Mouse (Mus musculus) kidney, embryonic 15.5 days (tissue): Measurements from ENCODE around the gene Pim3. TPM values are rescaled to one million over a fixed set of nuclear protein-coding genes. Genes with fewer than 3 reads are reported as not detected.

Experiments used
- ATAC-seq: fragments of 200-750 bp; cut with Nextera tagmentation; replicated peaks from 2 replicates; pipeline ENCODE4 v1.8.0; 2017; ENCODE audit warnings: moderate TSS enrichment; ENCODE audit not compliant: low FRiP score
- H3K27ac ChIP-seq: fragments of 300-500 bp; sonication (generic); 2 replicates; pipeline ENCODE4 v1.5.1; 2015; ENCODE audit warnings: mild to moderate bottlenecking, inconsistent platforms
- H3K27me3 ChIP-seq: fragments of 300-500 bp; sonication (generic); 2 replicates; pipeline ENCODE4 v1.6.1; 2015; ENCODE audit warnings: inconsistent platforms
- H3K36me3 ChIP-seq: fragments of 300-500 bp; sonication (generic); 2 replicates; pipeline ENCODE4 v1.6.1; 2015; ENCODE audit warnings: inconsistent platforms
- H3K4me1 ChIP-seq: fragments of 300-500 bp; sonication (generic); 2 replicates; pipeline ENCODE4 v1.6.1; 2015; ENCODE audit warnings: inconsistent platforms
- H3K4me2 ChIP-seq: fragments of 300-500 bp; sonication (generic); 2 replicates; pipeline ENCODE4 v1.6.1; 2015; ENCODE audit warnings: moderate library complexity, mild to moderate bottlenecking, inconsistent platforms
- H3K4me3 ChIP-seq: fragments of 300-500 bp; sonication (generic); replicated peaks from 2 replicates; pipeline ENCODE4 v1.5.1; 2015; ENCODE audit warnings: mild to moderate bottlenecking, inconsistent platforms
- H3K9ac ChIP-seq: fragments of 300-500 bp; sonication (generic); 2 replicates; pipeline ENCODE4 v1.6.1; 2015; ENCODE audit warnings: mild to moderate bottlenecking, inconsistent platforms
- H3K9me3 ChIP-seq: fragments of 300-500 bp; sonication (generic); replicated peaks from 2 replicates; pipeline ENCODE4 v1.6.1; 2016; ENCODE audit warnings: inconsistent platforms
- WGBS: fragments of 180-500 bp; shearing (Covaris S2); methylation state at CpG from one replicate; pipeline ENCODE4 v1.1.7; 2015; ENCODE audit warnings: mixed read lengths; 5-methylcytosine and 5-hydroxymethylcytosine counted together
- polyA plus RNA-seq: library from polyadenylated mRNA; unstranded; fragments of >200 nt; fragmentation: Nextera tagmentation; extraction: Ambion mirVana; gene quantifications from 2 replicates; pipeline ENCODE4 v1.2.1, GENCODE M21; 2015

Pim3 gene
- polyA plus RNA-seq, 1 experiment from 2014 or later = 50.4 TPM

DNA sequence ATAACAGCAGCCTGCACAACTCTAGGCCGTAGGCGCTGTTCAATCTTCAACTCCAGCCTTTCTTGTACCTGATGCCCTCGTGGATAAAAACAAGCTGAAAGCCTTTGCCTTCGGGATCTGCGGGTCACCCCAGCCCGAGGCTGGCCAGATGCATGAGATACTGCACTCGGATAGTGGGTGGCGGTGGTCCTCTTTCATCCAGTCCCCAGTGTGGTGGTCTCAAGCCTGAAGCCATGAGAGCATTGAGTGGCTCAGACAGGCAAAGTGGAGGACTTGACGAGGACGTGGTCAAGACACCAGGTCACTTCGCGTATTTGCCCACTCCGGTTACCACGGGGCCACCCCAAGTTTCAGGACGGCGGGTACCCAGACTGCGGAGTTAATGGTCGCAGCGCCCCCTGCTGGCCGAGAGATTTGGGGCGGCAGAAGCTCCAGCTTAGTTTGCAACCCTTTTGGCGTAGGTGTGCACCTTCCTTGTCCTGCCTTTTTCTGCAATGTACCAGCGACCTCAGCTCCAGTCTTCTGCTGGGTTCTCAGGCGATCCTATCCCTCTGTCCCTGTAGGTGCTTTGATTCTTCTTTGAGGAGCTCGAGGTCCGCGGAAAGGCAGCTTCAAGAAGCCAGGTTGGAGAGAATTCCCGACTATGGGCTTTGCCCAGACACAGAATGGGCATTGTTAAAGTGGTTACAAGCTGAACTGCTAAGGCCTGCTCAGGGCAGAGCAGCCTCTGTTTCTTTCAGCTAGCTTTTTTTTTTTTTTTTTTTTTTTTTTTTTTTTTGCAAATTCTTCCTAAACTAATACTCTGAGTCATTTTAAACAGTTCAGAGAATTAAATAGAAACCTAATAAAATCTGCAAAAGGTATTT is 14.4 kb downstream of the Pim3 start:
- Histone ChIP-seq H3K9me3 (no peaks in the 10 kb centered on the region), H3K27me3 (no peaks in the 10 kb centered on the region), H3K36me3 (no peaks in the 10 kb centered on the region), H3K4me3 (no peak overlapping the region), H3K27ac (no peak overlapping the region), H3K9ac (no peak overlapping the region), H3K4me2 (peak overlapping the region; percentile 47), H3K4me1 (peaks cover 11% of the 10 kb centered on the region; the same call in 1 of the 2 replicates)
- ATAC-seq = peak; percentile 35
- WGBS = 11% methylated on average over 28 of the region's 28 CpGs

DNA sequence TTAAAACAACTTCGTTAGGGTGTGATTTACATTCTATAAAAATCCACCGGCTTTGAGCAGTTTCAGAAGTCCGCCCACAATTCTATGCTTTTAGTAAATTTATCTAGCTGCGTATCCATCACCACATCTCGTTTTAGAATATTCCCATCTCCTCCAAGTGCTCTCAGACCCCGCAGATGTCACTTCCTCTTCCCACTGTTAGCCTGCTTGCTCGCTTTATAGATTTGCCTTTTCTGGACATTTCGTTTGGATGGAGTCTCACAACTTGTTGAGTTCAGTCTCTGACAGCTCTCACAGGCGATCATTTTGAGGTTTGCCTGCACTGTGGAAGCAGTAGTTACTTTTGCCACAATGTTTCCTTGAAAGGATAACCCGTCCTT is 15.0 kb downstream of the Pim3 start:
- Histone ChIP-seq H3K4me3 (no peak overlapping the region), H3K27ac (no peak overlapping the region), H3K9ac (no peak overlapping the region), H3K36me3 (no peaks in the 10 kb centered on the region), H3K27me3 (no peaks in the 10 kb centered on the region), H3K4me1 (peaks cover 11% of the 10 kb centered on the region; the same call in 1 of the 2 replicates), H3K9me3 (no peaks in the 10 kb centered on the region), H3K4me2 (no peak overlapping the region)
- WGBS = 81% methylated on average over 10 of the region's 10 CpGs
- ATAC-seq = no peak

DNA sequence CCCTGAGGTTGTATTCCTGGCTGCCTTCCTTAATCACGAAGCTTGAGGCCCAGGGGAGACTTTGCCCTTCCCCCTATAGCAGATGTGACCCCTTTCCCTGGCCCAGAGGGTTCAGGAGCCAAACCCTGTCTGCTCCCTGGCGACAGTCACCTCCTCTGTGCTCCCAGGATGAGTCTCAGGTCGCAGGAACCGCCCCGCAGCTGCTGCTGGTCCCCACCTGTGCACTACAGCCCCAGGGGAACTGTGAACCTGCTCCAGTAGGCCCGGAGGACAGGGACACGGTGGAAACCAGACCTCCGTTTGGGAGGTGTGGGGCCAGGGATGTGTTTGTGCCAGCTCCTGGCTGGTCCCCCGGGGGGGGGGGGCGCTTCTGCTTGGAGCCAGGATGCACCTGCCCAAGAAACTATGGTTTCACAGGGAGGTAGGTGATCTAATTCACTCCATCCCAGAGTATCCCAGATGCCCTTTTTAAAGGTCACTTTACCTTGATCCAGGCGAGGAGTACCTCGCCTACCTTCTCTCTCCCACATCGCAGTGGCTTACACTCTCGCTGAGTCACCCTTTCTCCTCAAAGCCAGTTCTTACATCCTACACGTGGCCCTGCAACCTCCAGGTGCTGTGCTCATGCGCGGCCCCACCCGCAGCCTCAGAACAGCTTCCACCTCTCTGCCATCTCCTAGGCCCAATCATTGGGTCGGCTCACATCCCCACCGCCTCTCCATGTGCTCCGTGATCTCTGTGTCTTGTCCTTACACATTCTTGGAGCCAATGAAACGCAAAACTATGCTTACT is 19.5 kb downstream of the Pim3 start:
- Histone ChIP-seq H3K36me3 (no peaks in the 10 kb centered on the region), H3K27me3 (no peaks in the 10 kb centered on the region)

GRCm38 (mm10) chr15:88882851-88883250 is 20.9 kb downstream of the Pim3 start:
- WGBS = 51% methylated on average over 4 of the region's 4 CpGs
- Histone ChIP-seq H3K9me3 (no peaks in the 10 kb centered on the region), H3K4me1 (no peaks in the 10 kb centered on the region), H3K4me2 (no peak overlapping the region), H3K36me3 (no peaks in the 10 kb centered on the region), H3K9ac (no peak overlapping the region), H3K4me3 (no peak overlapping the region), H3K27ac (no peak overlapping the region), H3K27me3 (no peaks in the 10 kb centered on the region)
- no peak for ATAC-seq

More for the DNA sequence above, 19.5 kb downstream of the Pim3 start:
- Histone ChIP-seq H3K27ac (no peak overlapping the region), H3K4me1 (peaks cover 2% of the 10 kb centered on the region; the same call in 1 of the 2 replicates), H3K9ac (no peak overlapping the region), H3K4me3 (no peak overlapping the region), H3K9me3 (no peaks in the 10 kb centered on the region), H3K4me2 (no peak overlapping the region)
- 62% methylated on average over 21 of the region's 22 CpGs for WGBS
- no peak for ATAC-seq

GRCm38 (mm10) chr15:88883342-88883741 is 21.4 kb downstream of the Pim3 start:
- Histone ChIP-seq H3K4me1 (no peaks in the 10 kb centered on the region), H3K36me3 (no peaks in the 10 kb centered on the region), H3K9me3 (no peaks in the 10 kb centered on the region), H3K4me3 (no peak overlapping the region), H3K4me2 (no peak overlapping the region), H3K9ac (no peak overlapping the region), H3K27ac (no peak overlapping the region), H3K27me3 (no peaks in the 10 kb centered on the region)
- no peak for ATAC-seq
- 89% methylated on average over 9 of the region's 9 CpGs for WGBS

- H3K27ac ChIP-seq = no peak overlapping the region
- no peaks in the 10 kb centered on the region for H3K36me3 ChIP-seq
- no peak overlapping the region for H3K9ac ChIP-seq
- no peak for ATAC-seq
- no peaks in the 10 kb centered on the region for H3K9me3 ChIP-seq
- peaks cover 3% of the 10 kb centered on the region; the same call in 1 of the 2 replicates for H3K4me1 ChIP-seq
- 83% methylated on average over 6 of the region's 6 CpGs for WGBS
- H3K4me2 ChIP-seq = no peak overlapping the region
- no peak overlapping the region for H3K4me3 ChIP-seq
- peaks cover 8% of the 10 kb centered on the region for H3K27me3 ChIP-seq
Measured at GRCm38 (mm10) chr15:88885376-88885775, 23.4 kb downstream of the Pim3 start.

DNA sequence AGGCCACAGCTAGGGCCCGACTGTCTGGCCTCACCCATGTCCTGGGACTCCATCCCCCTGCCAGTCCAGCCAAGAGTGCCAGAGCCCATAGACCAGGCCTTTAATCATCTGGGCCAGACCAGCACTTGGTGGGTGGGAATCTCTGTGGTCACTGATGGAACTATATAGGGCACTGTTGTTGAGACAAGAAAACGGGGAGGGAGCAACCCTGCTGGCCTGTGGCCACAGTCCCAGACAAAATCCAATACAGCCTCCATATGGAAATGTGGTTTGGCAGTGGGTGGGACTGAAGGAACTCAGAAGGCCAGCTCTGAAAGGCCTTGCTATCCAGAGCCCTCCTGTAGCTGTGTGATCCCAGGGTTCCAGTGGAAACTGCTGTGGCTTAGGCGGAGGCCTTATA is 27.0 kb downstream of the Pim3 start:
- WGBS = 84% methylated on average over 3 of the region's 3 CpGs
- Histone ChIP-seq H3K4me2 (no peak overlapping the region), H3K27me3 (peaks cover 8% of the 10 kb centered on the region), H3K9me3 (no peaks in the 10 kb centered on the region), H3K4me1 (peaks cover 14% of the 10 kb centered on the region; the same call in 1 of the 2 replicates), H3K27ac (no peak overlapping the region), H3K9ac (no peak overlapping the region), H3K36me3 (no peaks in the 10 kb centered on the region), H3K4me3 (no peak overlapping the region)
- ATAC-seq = no peak

DNA sequence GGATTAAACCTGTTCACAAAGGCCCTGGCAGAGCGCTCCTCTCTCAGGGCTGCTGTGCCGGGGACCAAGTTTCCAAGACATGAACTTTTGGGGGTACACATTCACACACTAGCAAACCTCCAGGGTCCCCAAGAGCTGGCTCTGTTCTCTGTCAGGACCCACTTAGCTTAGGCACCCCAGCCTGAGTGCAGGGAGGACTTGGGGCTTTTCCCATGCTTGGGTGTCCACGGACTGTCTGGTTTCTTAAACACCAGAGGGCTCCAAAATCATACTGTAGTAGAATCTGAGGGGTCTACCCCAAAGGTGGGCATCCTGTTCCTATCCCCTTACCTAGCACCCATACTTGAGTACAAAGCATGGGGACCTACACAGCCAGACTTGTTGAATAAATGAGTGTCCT is 28.0 kb downstream of the Pim3 start:
- peaks cover 8% of the 10 kb centered on the region for H3K27me3 ChIP-seq
- peak overlapping the region; percentile 98 for H3K4me2 ChIP-seq
- peaks cover 14% of the 10 kb centered on the region; the same call in 1 of the 2 replicates for H3K4me1 ChIP-seq
- no peak for ATAC-seq
- no peak overlapping the region for H3K9ac ChIP-seq
- no peaks in the 10 kb centered on the region for H3K36me3 ChIP-seq
- 0 out of 2 replicates have a peak overlapping the region, but pooled peaks have one; percentile 56 for H3K4me3 ChIP-seq
- 83% methylated on average over 3 of the region's 3 CpGs for WGBS
- no peak overlapping the region for H3K27ac ChIP-seq
- H3K9me3 ChIP-seq = no peaks in the 10 kb centered on the region

DNA sequence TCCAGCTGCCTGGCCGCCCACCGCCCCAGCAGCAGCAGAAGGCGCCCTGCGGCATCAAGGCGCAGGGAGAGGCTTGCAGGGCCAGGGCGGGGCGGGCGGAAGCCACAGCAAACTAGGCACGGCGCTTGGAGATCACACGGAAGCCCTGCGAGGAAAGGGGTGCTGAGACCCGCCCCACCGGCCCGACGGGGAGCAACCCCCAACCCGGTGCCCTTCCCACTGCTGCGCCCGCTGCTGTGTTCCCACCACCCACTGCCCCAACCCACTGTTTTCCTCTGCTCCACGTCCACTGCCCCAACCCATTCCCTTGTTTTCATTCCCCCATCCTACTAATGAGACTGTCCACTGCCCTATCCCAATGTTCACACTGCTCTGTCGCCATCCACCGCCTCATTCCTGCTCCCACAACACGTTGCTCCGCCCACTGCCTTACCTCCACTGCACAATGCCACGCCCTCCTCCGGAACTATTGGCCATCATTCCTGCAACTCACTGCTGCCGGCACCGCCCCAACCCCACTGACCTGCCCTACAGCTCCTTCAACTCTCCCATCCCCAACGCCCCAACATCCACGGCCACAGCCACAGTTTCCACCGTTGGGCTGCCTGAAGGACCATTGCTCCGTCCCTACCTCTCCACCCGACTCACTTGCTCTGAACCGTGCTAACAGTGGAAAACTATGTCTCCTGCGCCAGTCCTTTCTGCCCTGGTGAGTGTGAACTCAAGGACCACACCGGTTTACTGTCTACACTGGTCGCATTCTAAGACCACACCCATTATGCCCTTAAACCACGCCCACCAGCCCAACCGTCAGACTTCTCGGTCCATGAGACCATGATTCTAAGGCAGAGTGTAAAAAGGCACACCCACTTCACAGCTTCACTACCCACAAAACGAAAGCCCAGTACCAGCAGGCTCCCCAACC is 29.0 kb downstream of the Pim3 start:
- ATAC-seq = peak; percentile 95
- WGBS = 2% methylated on average over 41 of the region's 41 CpGs

GRCm38 (mm10) chr15:88891676-88892040 is 29.7 kb downstream of the Pim3 start:
- no peak for ATAC-seq
- Histone ChIP-seq H3K36me3 (no peaks in the 10 kb centered on the region), H3K27ac (no peak overlapping the region), H3K9me3 (no peaks in the 10 kb centered on the region), H3K4me1 (peaks cover 14% of the 10 kb centered on the region; the same call in 1 of the 2 replicates), H3K4me2 (peak overlapping the region; percentile 98), H3K4me3 (peak overlapping the region; percentile 56; the same call in 1 of the 2 replicates), H3K27me3 (peaks cover 8% of the 10 kb centered on the region), H3K9ac (no peak overlapping the region)
- WGBS = 68% methylated on average over 8 of the region's 8 CpGs

More for the DNA sequence above, 29.0 kb downstream of the Pim3 start:
- Histone ChIP-seq H3K4me3 (peak overlapping the region; percentile 56), H3K4me1 (peaks cover 14% of the 10 kb centered on the region; the same call in 1 of the 2 replicates), H3K36me3 (no peaks in the 10 kb centered on the region), H3K9ac (peak overlapping the region; percentile 55), H3K4me2 (peak overlapping the region; percentile 98), H3K27me3 (peaks cover 8% of the 10 kb centered on the region), H3K9me3 (no peaks in the 10 kb centered on the region), H3K27ac (no peak overlapping the region)

DNA sequence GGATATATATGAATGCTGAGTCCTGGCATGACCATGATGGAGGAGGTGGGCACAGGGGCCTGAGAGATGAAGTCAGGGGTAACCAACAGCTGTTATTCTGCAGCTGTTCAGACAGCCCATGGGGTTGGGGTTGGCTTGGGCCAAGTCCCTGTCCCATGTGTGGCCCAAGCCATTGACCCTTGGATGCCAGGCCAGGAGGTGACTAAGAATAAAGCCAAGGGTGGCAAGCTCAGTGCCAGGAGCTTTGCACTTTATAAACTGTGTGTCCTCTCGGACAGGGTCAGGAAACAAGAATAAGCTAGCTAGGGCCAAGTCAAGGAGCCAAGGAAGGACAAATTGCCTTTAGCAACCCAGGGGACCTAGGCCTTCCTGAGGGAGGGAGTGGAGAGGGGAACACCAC is 30.3 kb downstream of the Pim3 start:
- peaks cover 14% of the 10 kb centered on the region; the same call in 1 of the 2 replicates for H3K4me1 ChIP-seq
- no peak overlapping the region for H3K9ac ChIP-seq
- no peaks in the 10 kb centered on the region for H3K36me3 ChIP-seq
- H3K4me2 ChIP-seq = no peak overlapping the region
- no peak overlapping the region for H3K27ac ChIP-seq
- peaks cover 8% of the 10 kb centered on the region for H3K27me3 ChIP-seq
- H3K9me3 ChIP-seq = no peaks in the 10 kb centered on the region
- no peak overlapping the region for H3K4me3 ChIP-seq
- 80% methylated on average over 1 of the region's 1 CpGs for WGBS
- no peak for ATAC-seq
